Mouse (Mus musculus): ENCODE data around the gene Rwdd2b. TPM values are rescaled to one million over a fixed set of nuclear protein-coding genes. Genes with fewer than 3 reads are reported as not detected.
A peak's percentile ranks its signal among the peaks of the same experiment; 100 is the strongest.

Gene Rwdd2b
- polyA plus RNA-seq, 1 experiment, result 2.5 TPM

DNA sequence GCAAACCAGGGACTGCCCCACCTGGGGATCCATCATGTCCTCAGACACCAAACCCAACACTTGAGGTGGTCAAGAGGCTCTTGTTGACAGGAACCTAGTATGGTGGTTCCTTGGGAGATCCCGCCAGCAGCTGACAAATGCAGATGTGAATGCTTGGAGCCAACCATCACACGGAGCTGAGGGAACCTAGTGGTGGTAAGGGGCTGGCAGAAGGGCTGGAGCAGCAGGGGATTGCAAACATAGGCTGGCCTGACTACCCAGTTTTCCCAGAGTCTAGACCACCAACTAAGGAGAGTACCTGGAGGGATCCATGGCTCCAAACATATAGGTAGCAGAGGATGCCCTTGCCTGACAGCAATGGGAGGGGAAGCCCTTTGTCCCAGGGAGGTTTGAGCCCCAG is 12.9 kb upstream of the Rwdd2b start:
- TF ChIP-seq POLR2A (IDR thresholded peaks at IDR 0.05; ENCODE audit: borderline replicate concordance, control insufficient read depth, low read depth, low read length), result no peak
- Histone ChIP-seq H3K4me3 (replicated peaks; ENCODE audit: control insufficient read depth, low read depth, low read length) (no peak overlapping the region), H3K4me1 (ENCODE audit: control insufficient read depth, insufficient read depth, low read length) (peaks cover 2% of the 10 kb centered on the region), H3K27ac (ENCODE audit: control insufficient read depth, insufficient read depth, low read depth, low read length, poor library complexity) (no peak overlapping the region)
- 82% methylated on average over 2 of the region's 2 CpGs for WGBS

- peaks cover 1% of the 10 kb centered on the region; the same call in 1 of the 2 replicates for H3K4me1 ChIP-seq (ENCODE audit: control insufficient read depth, insufficient read depth, low read length)
- no peak overlapping the region for H3K4me3 ChIP-seq (replicated peaks; ENCODE audit: control insufficient read depth, low read depth, low read length)
- no peak overlapping the region for H3K27ac ChIP-seq (ENCODE audit: control insufficient read depth, insufficient read depth, low read depth, low read length, poor library complexity)
- 88% methylated on average over 3 of the region's 3 CpGs for WGBS
- TF ChIP-seq POLR2A (IDR thresholded peaks at IDR 0.05; ENCODE audit: borderline replicate concordance, control insufficient read depth, low read depth, low read length), result no peak
- no peak for TF ChIP-seq CTCF (IDR thresholded peaks at IDR 0.05; ENCODE audit: control insufficient read depth, insufficient read depth, low read length)
These were observed 5.2 kb upstream of the Rwdd2b start for GRCm38 (mm10) chr16:87445528-87445927.

DNA sequence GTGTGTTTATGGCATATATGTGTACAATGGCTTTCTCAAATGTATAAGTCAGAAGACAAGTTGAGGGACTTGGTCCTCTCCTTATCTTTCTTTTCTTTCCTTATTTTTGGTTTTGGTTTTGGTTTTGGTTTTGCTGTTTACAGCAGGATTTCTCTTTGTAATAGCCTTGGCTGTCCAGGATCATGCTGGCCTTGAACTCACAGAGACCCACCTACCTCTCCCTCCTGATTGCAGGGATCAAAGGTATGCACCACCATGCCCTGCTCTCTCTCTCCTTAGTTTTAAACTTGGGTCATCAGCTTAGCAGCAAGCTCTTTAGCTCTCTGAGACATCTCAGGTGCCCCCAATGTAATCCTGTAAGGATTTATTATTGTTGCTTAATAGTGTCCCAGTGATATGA is 4.7 kb upstream of the Rwdd2b start:
- H3K4me3 ChIP-seq (replicated peaks; ENCODE audit: control insufficient read depth, low read depth, low read length), result no peak overlapping the region
- no peak for TF ChIP-seq POLR2A (IDR thresholded peaks at IDR 0.05; ENCODE audit: borderline replicate concordance, control insufficient read depth, low read depth, low read length)
- no peak for TF ChIP-seq CTCF (IDR thresholded peaks at IDR 0.05; ENCODE audit: control insufficient read depth, insufficient read depth, low read length)
- H3K4me1 ChIP-seq (ENCODE audit: control insufficient read depth, insufficient read depth, low read length), result peaks cover 1% of the 10 kb centered on the region; the same call in 1 of the 2 replicates
- H3K27ac ChIP-seq (ENCODE audit: control insufficient read depth, insufficient read depth, low read depth, low read length, poor library complexity), result no peak overlapping the region

DNA sequence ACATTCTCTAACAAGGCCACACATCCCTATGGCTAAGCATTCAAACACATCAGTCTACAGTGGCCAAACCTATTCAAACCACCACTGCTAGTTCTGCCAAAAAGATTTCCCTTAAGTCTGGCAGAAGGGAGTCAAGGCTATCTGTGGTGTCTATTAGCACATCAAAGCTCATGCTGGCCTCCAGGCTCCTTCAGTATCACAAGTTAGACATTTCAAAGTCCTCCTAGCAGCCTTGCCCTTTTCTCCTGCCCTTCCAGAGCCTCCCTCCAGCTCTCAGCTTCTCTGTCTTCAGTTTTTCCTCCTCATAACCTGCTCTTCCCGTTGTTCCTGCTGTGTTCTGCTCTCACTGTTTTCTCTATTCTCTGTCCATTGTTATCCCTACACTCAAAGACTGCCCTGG is 3.7 kb upstream of the Rwdd2b start:
- H3K4me3 ChIP-seq (replicated peaks; ENCODE audit: control insufficient read depth, low read depth, low read length), result no peak overlapping the region
- TF ChIP-seq CTCF (IDR thresholded peaks at IDR 0.05; ENCODE audit: control insufficient read depth, insufficient read depth, low read length) (no peak), POLR2A (IDR thresholded peaks at IDR 0.05; ENCODE audit: borderline replicate concordance, control insufficient read depth, low read depth, low read length) (no peak)
- WGBS, result 32% methylated on average over 1 of the region's 1 CpGs
- no peak overlapping the region for H3K27ac ChIP-seq (ENCODE audit: control insufficient read depth, insufficient read depth, low read depth, low read length, poor library complexity)
- peaks cover 1% of the 10 kb centered on the region; the same call in 1 of the 2 replicates for H3K4me1 ChIP-seq (ENCODE audit: control insufficient read depth, insufficient read depth, low read length)

DNA sequence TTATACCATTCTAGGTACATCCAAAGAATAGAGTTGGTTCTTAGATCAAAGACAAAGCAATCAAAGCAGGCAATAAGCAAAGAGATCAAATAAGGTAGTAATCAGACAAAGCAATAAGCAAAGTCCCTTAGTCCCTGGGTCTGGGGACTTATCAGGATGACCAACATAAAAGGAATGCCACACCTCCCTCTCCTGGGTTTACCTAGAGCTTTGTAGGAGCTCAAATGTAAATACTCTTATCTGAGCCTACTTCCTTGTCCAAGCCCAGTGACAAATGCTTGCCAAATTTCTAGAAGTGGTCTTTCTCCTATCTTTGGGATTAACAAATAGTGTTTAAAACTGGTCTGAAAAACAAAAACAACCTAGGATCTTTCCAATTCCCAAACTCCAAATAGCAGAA is 2.9 kb upstream of the Rwdd2b start:
- TF ChIP-seq CTCF (IDR thresholded peaks at IDR 0.05; ENCODE audit: control insufficient read depth, insufficient read depth, low read length), result no peak
- TF ChIP-seq POLR2A (IDR thresholded peaks at IDR 0.05; ENCODE audit: borderline replicate concordance, control insufficient read depth, low read depth, low read length), result no peak
- Histone ChIP-seq H3K4me1 (ENCODE audit: control insufficient read depth, insufficient read depth, low read length) (peaks cover 1% of the 10 kb centered on the region; the same call in 1 of the 2 replicates), H3K27ac (ENCODE audit: control insufficient read depth, insufficient read depth, low read depth, low read length, poor library complexity) (no peak overlapping the region), H3K4me3 (replicated peaks; ENCODE audit: control insufficient read depth, low read depth, low read length) (no peak overlapping the region)

- Histone ChIP-seq H3K27ac (ENCODE audit: control insufficient read depth, insufficient read depth, low read depth, low read length, poor library complexity) (no peak overlapping the region), H3K4me3 (replicated peaks; ENCODE audit: control insufficient read depth, low read depth, low read length) (no peak overlapping the region), H3K4me1 (ENCODE audit: control insufficient read depth, insufficient read depth, low read length) (peaks cover 1% of the 10 kb centered on the region; the same call in 1 of the 2 replicates)
- 48% methylated on average over 5 of the region's 5 CpGs for WGBS
- no peak for TF ChIP-seq CTCF (IDR thresholded peaks at IDR 0.05; ENCODE audit: control insufficient read depth, insufficient read depth, low read length)
- no peak for TF ChIP-seq POLR2A (IDR thresholded peaks at IDR 0.05; ENCODE audit: borderline replicate concordance, control insufficient read depth, low read depth, low read length)
These were observed 1.9 kb upstream of the Rwdd2b start for GRCm38 (mm10) chr16:87442291-87442690.

DNA sequence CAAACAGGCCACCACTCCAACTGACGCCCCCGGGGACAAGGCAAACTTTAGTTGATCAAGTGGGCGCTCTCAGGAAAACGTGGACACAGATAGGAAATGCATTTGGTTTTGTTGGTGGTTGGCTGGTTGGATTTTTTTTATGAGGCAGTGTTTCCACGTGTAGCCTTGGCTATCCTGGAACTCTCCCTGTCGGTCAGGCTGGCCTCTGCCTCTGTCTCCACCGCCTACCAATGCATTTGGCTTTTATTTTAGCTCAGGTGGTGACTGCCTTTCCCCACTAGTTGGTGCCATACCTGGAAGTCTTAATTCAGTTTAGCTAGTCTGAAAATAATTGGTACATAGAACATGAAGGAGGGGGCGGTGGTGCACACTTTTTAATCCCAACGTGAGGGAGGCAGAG is 716 bp upstream of the Rwdd2b start:
- Histone ChIP-seq H3K4me1 (ENCODE audit: control insufficient read depth, insufficient read depth, low read length) (peaks cover 1% of the 10 kb centered on the region; the same call in 1 of the 2 replicates), H3K4me3 (replicated peaks; ENCODE audit: control insufficient read depth, low read depth, low read length) (peak overlapping the region; percentile 93), H3K27ac (ENCODE audit: control insufficient read depth, insufficient read depth, low read depth, low read length, poor library complexity) (no peak overlapping the region)
- TF ChIP-seq POLR2A (IDR thresholded peaks at IDR 0.05; ENCODE audit: borderline replicate concordance, control insufficient read depth, low read depth, low read length), result no peak
- 4% methylated on average over 9 of the region's 9 CpGs for WGBS

DNA sequence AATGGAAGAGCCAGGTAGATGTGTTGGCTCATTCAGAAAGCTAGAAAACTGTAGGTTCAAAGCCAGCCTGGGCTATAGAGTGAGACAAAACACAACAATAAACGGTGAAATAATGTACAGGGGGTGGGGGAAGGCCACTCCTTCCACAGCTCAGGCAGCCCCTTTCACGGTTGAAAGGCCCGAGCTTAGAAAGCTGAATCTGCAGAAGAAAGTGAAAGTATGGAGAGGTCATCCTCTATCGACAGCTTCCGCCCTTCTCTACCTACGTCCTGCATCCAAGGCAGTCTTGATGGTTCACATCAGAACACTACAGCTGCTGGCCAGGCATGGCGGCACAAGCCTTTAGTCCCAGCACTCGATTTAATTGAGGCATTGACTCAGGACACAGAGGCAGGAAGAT is 1.7 kb downstream of the Rwdd2b start:
- Histone ChIP-seq H3K4me1 (ENCODE audit: control insufficient read depth, insufficient read depth, low read length) (peaks cover 1% of the 10 kb centered on the region; the same call in 1 of the 2 replicates), H3K4me3 (replicated peaks; ENCODE audit: control insufficient read depth, low read depth, low read length) (no peak overlapping the region), H3K27ac (ENCODE audit: control insufficient read depth, insufficient read depth, low read depth, low read length, poor library complexity) (no peak overlapping the region)
- WGBS, result 87% methylated on average over 8 of the region's 8 CpGs
- no peak for TF ChIP-seq POLR2A (IDR thresholded peaks at IDR 0.05; ENCODE audit: borderline replicate concordance, control insufficient read depth, low read depth, low read length)
- TF ChIP-seq CTCF (IDR thresholded peaks at IDR 0.05; ENCODE audit: control insufficient read depth, insufficient read depth, low read length), result no peak

DNA sequence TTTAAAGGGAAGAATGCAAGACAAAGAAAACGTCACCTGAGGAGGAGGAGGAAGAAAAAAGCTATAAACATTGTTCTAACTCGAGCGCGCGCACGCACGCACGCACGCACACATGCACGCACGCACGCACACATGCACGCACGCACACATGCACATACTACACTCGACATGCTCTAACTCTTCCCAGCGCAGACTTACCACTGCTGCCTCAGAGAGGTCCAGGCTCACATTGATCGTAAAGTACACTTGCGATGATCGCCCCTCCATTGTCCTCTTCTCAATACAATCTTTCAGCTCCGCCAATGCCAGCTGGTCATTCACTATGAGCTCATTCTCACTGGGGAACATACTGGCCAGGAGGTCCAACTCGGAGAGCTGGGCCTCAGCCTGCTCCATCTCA is 3.3 kb downstream of the Rwdd2b start:
- no peak overlapping the region for H3K4me3 ChIP-seq (replicated peaks; ENCODE audit: control insufficient read depth, low read depth, low read length)
- WGBS, result 94% methylated on average over 21 of the region's 21 CpGs
- TF ChIP-seq POLR2A (IDR thresholded peaks at IDR 0.05; ENCODE audit: borderline replicate concordance, control insufficient read depth, low read depth, low read length), result no peak
- no peak for TF ChIP-seq CTCF (IDR thresholded peaks at IDR 0.05; ENCODE audit: control insufficient read depth, insufficient read depth, low read length)
- no peak overlapping the region for H3K27ac ChIP-seq (ENCODE audit: control insufficient read depth, insufficient read depth, low read depth, low read length, poor library complexity)
- peaks cover 1% of the 10 kb centered on the region; the same call in 1 of the 2 replicates for H3K4me1 ChIP-seq (ENCODE audit: control insufficient read depth, insufficient read depth, low read length)

Measured in bone marrow, adult 2 months (tissue).